29 mouse cellular contexts compared by ENCODE assay signal in genomic region chr5:64605991-64606390, GRCm38 (mm10).
A peak's percentile ranks its signal among the peaks of the same experiment; 100 is the strongest.
DNase-seq lines count a peak whose midpoint lies in the region; ATAC-seq lines count a peak whose summit lies in the region.
"Had no signal": no experiment of that assay in that cellular context is flagged by ENCODE, and none has a peak within 500 bp of the region (broad histone marks: within the 10 kb centered on the region; RNA-seq: fewer than 3 reads in every experiment).

No protein-coding gene starts in this region.

- no peaks in the 10 kb centered on the region for H3K36me3 ChIP-seq in kidney, embryonic 14.5 days (ENCODE audit: control insufficient read depth, insufficient read depth, low read length)
- H3K36me3 ChIP-seq: embryonic facial prominence, embryonic 12.5 days; hindbrain, embryonic 15.5 days; neural tube, embryonic 12.5 days had no signal

- H3K9ac ChIP-seq in kidney, embryonic 14.5 days (ENCODE audit: low read depth, low read length): no peak overlapping the region
- H3K9ac ChIP-seq: embryonic facial prominence, embryonic 12.5 days; hindbrain, embryonic 15.5 days; liver, embryonic 14.5 days; lung, embryonic 14.5 days; neural tube, embryonic 12.5 days had no signal

- no peak overlapping the region for H3K4me3 ChIP-seq in kidney, embryonic 14.5 days (ENCODE audit: low read length)
- H3K4me3 ChIP-seq: embryonic facial prominence, embryonic 12.5 days; hindbrain, embryonic 15.5 days; midbrain, embryonic 10.5 days; myocyte; neural tube, embryonic 12.5 days had no signal

- no peak for ATAC-seq in kidney, embryonic 14.5 days (ENCODE audit: low FRiP score, low TSS enrichment)
- ATAC-seq in CD4-positive, CD25-positive, alpha-beta regulatory T cell, adult 4 months: no peak
- ATAC-seq: inflammation-experienced regulatory T-cells, adult 6 months had no signal

- no peak overlapping the region for H3K4me2 ChIP-seq in kidney, embryonic 14.5 days (replicated peaks; ENCODE audit: low read depth, low read length)
- H3K4me2 ChIP-seq: embryonic facial prominence, embryonic 12.5 days; heart, embryonic 11.5 days; hindbrain, embryonic 15.5 days; lung, embryonic 14.5 days; neural tube, embryonic 12.5 days had no signal

- H3K4me1 ChIP-seq in kidney, embryonic 14.5 days (ENCODE audit: control insufficient read depth, insufficient read depth, low read length): peaks cover 14% of the 10 kb centered on the region

- H3K27ac ChIP-seq in kidney, embryonic 14.5 days (ENCODE audit: low read depth, low read length): no peak overlapping the region
- H3K27ac ChIP-seq: embryonic facial prominence, embryonic 12.5 days; hindbrain, embryonic 15.5 days; kidney, postnatal 0 days; liver, embryonic 14.5 days; midbrain, embryonic 10.5 days; neural tube, embryonic 12.5 days; stomach, postnatal 0 days had no signal

- no peaks in the 10 kb centered on the region for H3K9me3 ChIP-seq in kidney, embryonic 14.5 days (ENCODE audit: control insufficient read depth, low read length)
- H3K9me3 ChIP-seq: hindbrain, embryonic 15.5 days; midbrain, embryonic 10.5 days; neural tube, embryonic 12.5 days had no signal

- WGBS in kidney, embryonic 14.5 days: 70% methylated on average over 5 of the region's 5 CpGs

- DNase-seq in heart, adult 11 months: peak; percentile 77
- no peak for DNase-seq in heart, adult 9 months (ENCODE audit: low spot score in 2 of 2)
- peak; percentile 67 to 68 for DNase-seq in kidney, adult 8-10 months
- peak; percentile 52 to 79 for DNase-seq in kidney, postnatal 25 days
- DNase-seq in gastrocnemius, adult 18-20 months (ENCODE audit: low spot score): no peak
- DNase-seq: adrenal gland, postnatal 25 days; cerebellum, adult 11-12 months; cerebellum, adult 9-11 months; embryo, embryonic 11 days; gastrocnemius, postnatal 14 days; heart, postnatal 36 days; liver; lung, embryonic 14.5 days; lung, postnatal 14 days; right cerebral cortex, postnatal 4 days; thymus, adult 18-20 months; thymus, postnatal 25 days had no signal

- no peaks in the 10 kb centered on the region for H3K27me3 ChIP-seq in kidney, embryonic 14.5 days (ENCODE audit: control insufficient read depth, insufficient read depth, low read length)
- H3K27me3 ChIP-seq: embryonic facial prominence, embryonic 12.5 days; hindbrain, embryonic 15.5 days; neural tube, embryonic 12.5 days had no signal

Comparison
In these comparisons a context has a peak if more than half of its experiments do, and no peak if none do; other contexts are left out.
1. DNase-seq: peak in heart, adult 11 months (single experiment), kidney, adult 8-10 months (2 of 2) and kidney, postnatal 25 days (2 of 2); none in heart, adult 9 months (0 of 2) and gastrocnemius, adult 18-20 months (single experiment).